Mouse (Mus musculus): Measurements from ENCODE around the gene Ifnl2.

DNA sequence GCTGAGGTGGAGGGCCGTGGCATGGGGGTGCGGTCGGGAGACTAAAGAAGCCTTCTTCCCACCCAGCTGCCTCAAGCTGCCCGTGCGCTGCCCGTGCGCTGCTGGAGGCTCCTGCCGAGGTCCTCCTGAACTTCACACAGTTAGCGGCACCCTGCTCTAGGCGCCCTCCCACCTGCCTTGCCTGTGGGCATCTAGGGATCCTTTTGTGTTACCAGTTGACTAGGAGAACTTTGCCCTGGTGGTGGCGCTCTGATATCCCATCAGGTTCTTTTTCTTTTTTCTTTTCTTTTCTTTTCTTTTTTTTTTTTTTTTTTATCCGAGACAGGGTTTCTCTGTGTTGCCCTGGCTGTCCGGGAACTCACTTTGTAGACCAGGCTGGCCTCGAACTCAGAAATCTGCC lies 19.4 kb downstream of the Ifnl2 start:
- TF ChIP-seq CTCF (IDR thresholded peaks at IDR 0.05; ENCODE audit: control insufficient read depth, insufficient read depth, low read length): no peak
- no peak for TF ChIP-seq POLR2A (IDR thresholded peaks at IDR 0.05; ENCODE audit: borderline replicate concordance, control insufficient read depth, low read depth, low read length)

All from bone marrow, adult 2 months (tissue).